Mouse (Mus musculus): Measurements from ENCODE around the gene Scyl1.

GRCm38 (mm10) chr19:5758878-5759403 is 12.3 kb downstream of the Scyl1 start:
- TF ChIP-seq GATA1 (IDR thresholded peaks at IDR 0.05; ENCODE audit: low read length) (no peak), TAL1 (IDR thresholded peaks at IDR 0.05; ENCODE audit: low read length) (no peak)

Data from erythroblast, embryonic 14.5 days (primary cell).